Mouse (Mus musculus): ENCODE data around the gene Hcfc1. TPM values are rescaled to one million over a fixed set of nuclear protein-coding genes. Genes with fewer than 3 reads are reported as not detected.

Gene Hcfc1
- polyA plus RNA-seq, 1 experiment from 2014 or later: 79.9 TPM

DNA sequence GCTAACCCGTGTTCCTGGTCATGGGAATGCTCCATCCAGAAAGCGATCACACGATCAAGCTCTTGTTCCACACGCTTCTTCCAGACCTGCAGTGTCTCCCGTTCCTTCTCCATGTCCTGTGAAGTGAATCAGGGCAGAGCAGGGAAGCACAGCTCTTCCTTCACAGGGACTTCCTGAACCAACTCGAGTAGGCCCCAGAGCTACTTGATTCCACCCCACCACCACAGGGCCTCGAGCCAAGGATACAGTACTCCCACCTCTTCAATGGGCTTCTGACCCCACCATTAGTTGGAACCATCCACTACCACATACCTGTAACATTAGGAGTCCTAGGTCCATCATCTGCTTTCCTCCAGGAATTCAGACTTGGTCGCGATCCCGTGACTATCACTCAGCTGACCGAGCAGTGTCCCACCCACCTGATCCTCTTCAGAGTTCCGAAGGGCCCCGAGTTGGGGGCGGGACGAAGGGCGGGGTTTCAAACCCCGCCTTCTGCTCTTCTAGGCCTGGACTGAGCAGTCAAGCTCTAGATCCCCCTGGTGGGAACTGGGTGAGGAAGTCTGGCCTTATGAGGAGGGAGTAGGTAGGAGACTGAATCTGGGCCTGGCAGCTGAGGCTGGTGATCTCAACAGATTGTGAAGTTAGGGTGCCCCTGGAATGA, 35.6 kb downstream of the Hcfc1 start, which contains the start of gene Renbp:
Gene Renbp, minus strand, starts transcription at position 449 of the 661 bp plus-strand sequence.
- H3K9me3 ChIP-seq: no peaks in the 10 kb centered on the region
- H3K4me3 ChIP-seq: peak within 1 kb of the TSS; percentile 43
- 41% methylated on average over 17 of the region's 17 CpGs for WGBS
- 0 out of 2 replicates have a peak, but pooled peaks cover 4% of the 10 kb centered on the region for H3K4me1 ChIP-seq
- peak; percentile 69 for DNase-seq (ENCODE audit: low spot score)
- 0 out of 2 replicates have a peak, but pooled peaks cover 4% of the 10 kb centered on the region for H3K27me3 ChIP-seq (replicated peaks; ENCODE audit: low read depth, poor library complexity, severe bottlenecking)
- no peaks in the 10 kb centered on the region for H3K36me3 ChIP-seq (replicated peaks)
- H3K27ac ChIP-seq (replicated peaks): no peak within 1 kb of the TSS

DNA sequence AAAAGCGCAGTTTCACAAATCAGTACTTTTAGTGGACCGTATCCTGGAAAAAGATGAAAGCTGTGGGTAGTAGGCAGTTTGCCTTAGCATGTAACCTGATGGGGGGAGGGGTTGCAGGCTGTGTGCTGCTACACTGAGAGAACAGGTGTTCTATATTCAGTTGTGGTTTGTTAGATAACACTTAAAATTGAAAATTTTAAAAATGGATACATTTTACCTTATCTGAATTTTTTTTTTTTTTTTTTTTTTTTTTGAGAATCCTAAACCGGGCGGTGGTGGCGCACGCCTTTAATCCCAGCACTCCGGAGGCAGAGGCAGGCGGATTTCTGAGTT, 43.6 kb downstream of the Hcfc1 start:
- Histone ChIP-seq H3K27ac (replicated peaks) (peak overlapping the region; percentile 87), H3K4me1 (peaks cover 6% of the 10 kb centered on the region; the same call in 1 of the 2 replicates), H3K27me3 (replicated peaks; ENCODE audit: low read depth, poor library complexity, severe bottlenecking) (no peaks in the 10 kb centered on the region; the same call in 1 of the 2 replicates), H3K36me3 (replicated peaks) (peaks cover 26% of the 10 kb centered on the region), H3K4me3 (peak overlapping the region; percentile 68), H3K9me3 (no peaks in the 10 kb centered on the region)
- no peak for DNase-seq (ENCODE audit: low spot score)
- 77% methylated on average over 8 of the region's 8 CpGs for WGBS

- Histone ChIP-seq H3K4me1 (peaks cover 6% of the 10 kb centered on the region; the same call in 1 of the 2 replicates), H3K36me3 (replicated peaks) (peaks cover 32% of the 10 kb centered on the region), H3K27ac (replicated peaks) (peak within 1 kb of the TSS; percentile 87), H3K4me3 (peak within 1 kb of the TSS; percentile 68), H3K27me3 (replicated peaks; ENCODE audit: low read depth, poor library complexity, severe bottlenecking) (no peaks in the 10 kb centered on the region; the same call in 1 of the 2 replicates), H3K9me3 (no peaks in the 10 kb centered on the region)
- 20% methylated on average over 43 of the region's 43 CpGs for WGBS
- DNase-seq (ENCODE audit: low spot score): peak; percentile 88
Measured at GRCm38 (mm10) chrX:73921823-73922549, 44.2 kb downstream of the Hcfc1 start, which contains the start of the genes Arhgap4 and Naa10. Gene Arhgap4 (minus strand): TSS chrX:73921870. Gene Naa10 (minus strand): TSS chrX:73921944.

- DNase-seq (ENCODE audit: low spot score): no peak
- peaks cover 6% of the 10 kb centered on the region; the same call in 1 of the 2 replicates for H3K4me1 ChIP-seq
- H3K4me3 ChIP-seq: peak overlapping the region; percentile 68
- H3K27ac ChIP-seq (replicated peaks): peak overlapping the region; percentile 87
- peaks cover 38% of the 10 kb centered on the region for H3K36me3 ChIP-seq (replicated peaks)
- H3K9me3 ChIP-seq: no peaks in the 10 kb centered on the region
- H3K27me3 ChIP-seq (replicated peaks; ENCODE audit: low read depth, poor library complexity, severe bottlenecking): no peaks in the 10 kb centered on the region; the same call in 1 of the 2 replicates
- WGBS: 17% methylated on average over 34 of the region's 34 CpGs
Measured at GRCm38 (mm10) chrX:73921285-73921822, 44.8 kb downstream of the Hcfc1 start.

- DNase-seq (ENCODE audit: low spot score): no peak
- Histone ChIP-seq H3K36me3 (replicated peaks) (peaks cover 38% of the 10 kb centered on the region), H3K4me3 (no peak overlapping the region), H3K27ac (replicated peaks) (no peak overlapping the region), H3K9me3 (no peaks in the 10 kb centered on the region), H3K4me1 (peaks cover 6% of the 10 kb centered on the region; the same call in 1 of the 2 replicates), H3K27me3 (replicated peaks; ENCODE audit: low read depth, poor library complexity, severe bottlenecking) (no peaks in the 10 kb centered on the region; the same call in 1 of the 2 replicates)
- 84% methylated on average over 5 of the region's 5 CpGs for WGBS
Measured at GRCm38 (mm10) chrX:73918631-73919030, 47.5 kb downstream of the Hcfc1 start.

GRCm38 (mm10) chrX:73916945-73917344, 49.2 kb downstream of the Hcfc1 start:
- WGBS: 88% methylated on average over 8 of the region's 8 CpGs
- no peak overlapping the region for H3K4me3 ChIP-seq
- no peaks in the 10 kb centered on the region; the same call in 1 of the 2 replicates for H3K27me3 ChIP-seq (replicated peaks; ENCODE audit: low read depth, poor library complexity, severe bottlenecking)
- H3K27ac ChIP-seq (replicated peaks): no peak overlapping the region
- H3K4me1 ChIP-seq: peaks cover 6% of the 10 kb centered on the region; the same call in 1 of the 2 replicates
- no peaks in the 10 kb centered on the region for H3K9me3 ChIP-seq
- peaks cover 38% of the 10 kb centered on the region for H3K36me3 ChIP-seq (replicated peaks)
- no peak for DNase-seq (ENCODE audit: low spot score)

DNA sequence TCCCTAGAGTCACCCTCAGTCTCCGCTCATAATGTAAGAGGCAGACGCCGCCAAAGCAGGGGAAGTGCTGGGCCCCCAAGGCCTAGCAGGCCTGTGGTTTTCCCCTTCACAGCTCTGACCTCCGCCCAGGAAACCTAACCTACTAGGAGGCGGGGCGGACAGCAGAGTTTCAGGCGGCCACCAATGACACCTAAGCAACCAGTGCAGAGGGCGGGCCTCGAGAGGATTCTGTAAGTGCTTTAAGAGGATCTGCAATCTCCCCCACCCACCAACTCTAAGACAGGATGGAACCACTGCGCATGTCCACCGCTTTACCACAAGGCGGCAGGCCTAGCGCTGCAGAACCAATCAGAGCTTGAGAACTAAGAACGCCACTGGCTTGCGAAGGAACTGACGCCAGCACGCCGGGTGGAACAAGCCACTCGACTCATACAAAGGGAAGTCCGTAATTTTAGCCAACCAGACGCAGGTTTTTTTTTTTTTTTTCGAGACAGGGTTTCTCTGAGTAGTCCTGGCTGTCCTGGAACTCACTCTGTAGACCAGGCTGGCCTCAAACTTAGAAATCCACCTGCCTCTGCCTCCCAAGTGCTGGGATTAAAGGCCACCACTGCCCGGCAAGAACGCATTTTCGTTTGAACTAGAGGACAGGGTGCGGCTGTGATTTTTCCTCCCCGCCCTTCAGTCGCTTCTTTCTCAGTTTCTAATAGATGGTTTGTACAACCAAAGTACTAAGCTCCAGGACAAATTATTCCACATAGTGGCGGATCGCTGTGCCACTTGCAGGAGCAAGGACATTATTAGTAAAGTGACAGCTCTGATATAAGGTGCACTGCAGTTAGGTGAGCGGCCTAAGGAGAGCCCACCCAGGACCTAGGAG, 51.1 kb downstream of the Hcfc1 start:
- Histone ChIP-seq H3K27ac (replicated peaks) (peak overlapping the region; percentile 77), H3K36me3 (replicated peaks) (peaks cover 37% of the 10 kb centered on the region), H3K9me3 (no peaks in the 10 kb centered on the region), H3K27me3 (replicated peaks; ENCODE audit: low read depth, poor library complexity, severe bottlenecking) (peaks cover 15% of the 10 kb centered on the region), H3K4me3 (peak overlapping the region; percentile 39), H3K4me1 (peaks cover 7% of the 10 kb centered on the region)
- DNase-seq (ENCODE audit: low spot score): peak; percentile 92
- WGBS: 27% methylated on average over 31 of the region's 31 CpGs

DNA sequence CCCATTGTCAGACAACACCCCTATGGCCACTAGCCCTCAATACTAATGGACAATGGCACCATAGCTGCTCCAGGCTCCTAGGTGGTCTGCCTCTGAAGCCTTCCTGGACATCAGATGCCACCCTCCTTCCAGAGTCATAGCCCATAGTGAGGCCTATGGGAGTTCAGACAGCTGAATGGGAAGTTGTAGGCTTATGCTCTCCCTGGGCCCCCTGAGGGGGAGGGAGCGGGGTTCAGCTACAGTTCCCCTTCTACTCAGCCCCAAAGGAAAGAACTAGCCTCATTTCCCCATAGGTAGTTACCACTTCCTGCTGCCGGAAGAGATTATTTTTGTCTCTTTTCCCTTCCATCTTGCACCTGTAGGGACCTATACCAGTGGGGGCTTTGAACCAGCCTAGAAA, 54.6 kb downstream of the Hcfc1 start:
- H3K4me3 ChIP-seq: no peak overlapping the region
- H3K4me1 ChIP-seq: peaks cover 7% of the 10 kb centered on the region
- H3K27me3 ChIP-seq (replicated peaks; ENCODE audit: low read depth, poor library complexity, severe bottlenecking): peaks cover 15% of the 10 kb centered on the region
- no peak for DNase-seq (ENCODE audit: low spot score)
- 82% methylated on average over 2 of the region's 2 CpGs for WGBS
- H3K9me3 ChIP-seq: no peaks in the 10 kb centered on the region
- H3K36me3 ChIP-seq (replicated peaks): peaks cover 3% of the 10 kb centered on the region; the same call in 1 of the 2 replicates
- H3K27ac ChIP-seq (replicated peaks): no peak overlapping the region

DNA sequence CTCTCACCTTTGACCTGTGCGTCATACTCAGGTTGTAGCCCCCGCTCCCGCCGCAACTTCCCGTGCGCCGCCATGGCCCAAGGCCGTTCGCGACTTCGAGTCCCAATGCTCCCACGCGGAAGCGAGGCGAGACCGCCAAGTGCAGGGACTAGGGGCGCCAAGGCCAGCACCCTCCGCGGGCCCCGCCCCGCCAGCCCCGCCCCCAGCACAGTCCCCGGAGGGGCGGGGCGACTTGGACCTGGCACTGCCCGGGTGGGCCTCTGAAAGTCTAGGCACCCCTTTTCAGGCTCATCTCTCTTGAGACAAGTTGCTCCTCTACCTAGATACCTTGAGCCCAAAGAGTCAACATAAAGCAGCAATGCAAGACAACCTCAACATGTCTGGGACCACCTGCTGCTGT, 55.0 kb downstream of the Hcfc1 start:
- peaks cover 7% of the 10 kb centered on the region for H3K4me1 ChIP-seq
- H3K36me3 ChIP-seq (replicated peaks): no peaks in the 10 kb centered on the region
- H3K4me3 ChIP-seq: peak overlapping the region; percentile 47
- no peaks in the 10 kb centered on the region for H3K9me3 ChIP-seq
- no peak overlapping the region for H3K27ac ChIP-seq (replicated peaks)
- DNase-seq (ENCODE audit: low spot score): peak; percentile 21
- 19% methylated on average over 26 of the region's 26 CpGs for WGBS
- peaks cover 15% of the 10 kb centered on the region for H3K27me3 ChIP-seq (replicated peaks; ENCODE audit: low read depth, poor library complexity, severe bottlenecking)

DNA sequence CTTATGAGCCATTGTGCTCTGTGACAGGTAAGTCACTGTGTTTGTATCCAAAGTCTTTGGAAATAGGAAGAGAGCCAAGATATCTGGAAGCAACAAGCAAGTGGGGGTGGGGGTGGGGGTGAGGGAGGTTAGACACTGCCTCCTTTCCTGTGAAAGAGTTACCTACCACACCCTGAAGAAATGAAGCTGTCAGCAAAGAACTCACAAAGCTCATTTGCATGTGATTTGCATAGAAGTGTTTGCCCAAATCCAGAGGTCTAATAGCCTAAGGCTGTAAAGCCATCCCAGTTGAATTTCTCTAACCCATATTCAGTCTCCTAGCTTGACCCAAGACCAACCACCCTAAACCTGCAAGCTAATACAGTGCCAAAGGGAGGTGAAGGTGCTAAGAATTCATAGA, 55.7 kb downstream of the Hcfc1 start:
- peak overlapping the region; percentile 47; the same call in 1 of the 2 replicates for H3K4me3 ChIP-seq
- peaks cover 7% of the 10 kb centered on the region for H3K4me1 ChIP-seq
- no peaks in the 10 kb centered on the region for H3K9me3 ChIP-seq
- H3K36me3 ChIP-seq (replicated peaks): no peaks in the 10 kb centered on the region
- peaks cover 15% of the 10 kb centered on the region for H3K27me3 ChIP-seq (replicated peaks; ENCODE audit: low read depth, poor library complexity, severe bottlenecking)
- no peak for DNase-seq (ENCODE audit: low spot score)
- H3K27ac ChIP-seq (replicated peaks): no peak overlapping the region

- DNase-seq (ENCODE audit: low spot score): no peak
- no peak overlapping the region for H3K4me3 ChIP-seq
- peaks cover 7% of the 10 kb centered on the region for H3K4me1 ChIP-seq
- H3K27me3 ChIP-seq (replicated peaks; ENCODE audit: low read depth, poor library complexity, severe bottlenecking): peaks cover 15% of the 10 kb centered on the region
- H3K9me3 ChIP-seq: no peaks in the 10 kb centered on the region
- no peak overlapping the region for H3K27ac ChIP-seq (replicated peaks)
- no peaks in the 10 kb centered on the region for H3K36me3 ChIP-seq (replicated peaks)
- WGBS: 69% methylated on average over 1 of the region's 1 CpGs
Measured at GRCm38 (mm10) chrX:73910049-73910448, 56.1 kb downstream of the Hcfc1 start.

GRCm38 (mm10) chrX:73897959-73898358, 68.2 kb downstream of the Hcfc1 start:
- H3K4me1 ChIP-seq: no peaks in the 10 kb centered on the region
- H3K4me3 ChIP-seq: no peak overlapping the region
- H3K27ac ChIP-seq (replicated peaks): no peak overlapping the region
- WGBS: 79% methylated on average over 3 of the region's 3 CpGs
- no peak for DNase-seq (ENCODE audit: low spot score)
- H3K36me3 ChIP-seq (replicated peaks): no peaks in the 10 kb centered on the region
- no peaks in the 10 kb centered on the region for H3K9me3 ChIP-seq
- peaks cover 21% of the 10 kb centered on the region; the same call in 1 of the 2 replicates for H3K27me3 ChIP-seq (replicated peaks; ENCODE audit: low read depth, poor library complexity, severe bottlenecking)

Measured in embryonic facial prominence, embryonic 10.5 days (tissue).